Mouse (Mus musculus): ENCODE results near the gene Tcirg1. TPM values are rescaled to one million over a fixed set of nuclear protein-coding genes. Genes with fewer than 3 reads are reported as not detected.

The Tcirg1 gene
- polyA plus RNA-seq, 1 experiment from 2014 or later: 42.8 TPM

- ATAC-seq (replicated peaks; ENCODE audit: low FRiP score): no peak
- H3K27me3 ChIP-seq (replicated peaks; ENCODE audit: control insufficient read depth, insufficient read depth, low read length): no peaks in the 10 kb centered on the region
- peaks cover 38% of the 10 kb centered on the region for H3K36me3 ChIP-seq (ENCODE audit: control insufficient read depth, insufficient read depth, low read length)
- H3K9ac ChIP-seq (ENCODE audit: low read depth, low read length): peak overlapping the region; percentile 75
- WGBS: 17% methylated on average over 10 of the region's 10 CpGs
- DNase-seq (ENCODE audit: low spot score): peak; percentile 47
- peak overlapping the region; percentile 99 for H3K4me2 ChIP-seq
- H3K27ac ChIP-seq (ENCODE audit: low read depth, low read length): peak overlapping the region; percentile 75
- peaks cover 37% of the 10 kb centered on the region for H3K4me1 ChIP-seq (replicated peaks; ENCODE audit: control insufficient read depth, insufficient read depth, low read length)
- H3K4me3 ChIP-seq (ENCODE audit: low read depth, low read length): peak overlapping the region; percentile 75
- H3K9me3 ChIP-seq (ENCODE audit: control insufficient read depth, low read length): no peaks in the 10 kb centered on the region
Measured at GRCm38 (mm10) chr19:3906326-3906725, 607 bp downstream of the Tcirg1 start.

GRCm38 (mm10) chr19:3905261-3905969 is 1.5 kb downstream of the Tcirg1 start:
- H3K4me1 ChIP-seq (replicated peaks; ENCODE audit: control insufficient read depth, insufficient read depth, low read length): peaks cover 37% of the 10 kb centered on the region
- H3K9ac ChIP-seq (ENCODE audit: low read depth, low read length): peak overlapping the region; percentile 75
- ATAC-seq (replicated peaks; ENCODE audit: low FRiP score) (no peak), DNase-seq (ENCODE audit: low spot score) (peak; percentile 54)
- peaks cover 35% of the 10 kb centered on the region for H3K36me3 ChIP-seq (ENCODE audit: control insufficient read depth, insufficient read depth, low read length)
- no peaks in the 10 kb centered on the region for H3K9me3 ChIP-seq (ENCODE audit: control insufficient read depth, low read length)
- WGBS: 24% methylated on average over 6 of the region's 6 CpGs
- H3K4me2 ChIP-seq: peak overlapping the region; percentile 99
- peak overlapping the region; percentile 75 for H3K27ac ChIP-seq (ENCODE audit: low read depth, low read length)
- H3K27me3 ChIP-seq (replicated peaks; ENCODE audit: control insufficient read depth, insufficient read depth, low read length): no peaks in the 10 kb centered on the region
- peak overlapping the region; percentile 75 for H3K4me3 ChIP-seq (ENCODE audit: low read depth, low read length)

GRCm38 (mm10) chr19:3904363-3904675 is 2.6 kb downstream of the Tcirg1 start:
- no peak overlapping the region for H3K9ac ChIP-seq (ENCODE audit: low read depth, low read length)
- H3K36me3 ChIP-seq (ENCODE audit: control insufficient read depth, insufficient read depth, low read length): peaks cover 29% of the 10 kb centered on the region
- H3K9me3 ChIP-seq (ENCODE audit: control insufficient read depth, low read length): no peaks in the 10 kb centered on the region
- 76% methylated on average over 10 of the region's 10 CpGs for WGBS
- no peak for DNase-seq (ENCODE audit: low spot score)
- H3K4me1 ChIP-seq (replicated peaks; ENCODE audit: control insufficient read depth, insufficient read depth, low read length): peaks cover 37% of the 10 kb centered on the region
- no peak overlapping the region for H3K27ac ChIP-seq (ENCODE audit: low read depth, low read length)
- H3K27me3 ChIP-seq (replicated peaks; ENCODE audit: control insufficient read depth, insufficient read depth, low read length): no peaks in the 10 kb centered on the region
- no peak for ATAC-seq (replicated peaks; ENCODE audit: low FRiP score)
- no peak overlapping the region for H3K4me3 ChIP-seq (ENCODE audit: low read depth, low read length)
- H3K4me2 ChIP-seq: peak overlapping the region; percentile 99

- Histone ChIP-seq H3K4me1 (replicated peaks; ENCODE audit: control insufficient read depth, insufficient read depth, low read length) (peaks cover 37% of the 10 kb centered on the region), H3K4me3 (ENCODE audit: low read depth, low read length) (no peak overlapping the region), H3K27ac (ENCODE audit: low read depth, low read length) (no peak overlapping the region), H3K27me3 (replicated peaks; ENCODE audit: control insufficient read depth, insufficient read depth, low read length) (no peaks in the 10 kb centered on the region), H3K36me3 (ENCODE audit: control insufficient read depth, insufficient read depth, low read length) (peaks cover 30% of the 10 kb centered on the region), H3K4me2 (no peak overlapping the region; the same call in 1 of the 2 replicates), H3K9me3 (ENCODE audit: control insufficient read depth, low read length) (no peaks in the 10 kb centered on the region), H3K9ac (ENCODE audit: low read depth, low read length) (no peak overlapping the region)
- 82% methylated on average over 25 of the region's 25 CpGs for WGBS
- ATAC-seq (replicated peaks; ENCODE audit: low FRiP score): no peak
- DNase-seq (ENCODE audit: low spot score): no peak
Measured at GRCm38 (mm10) chr19:3903648-3904362, 3.1 kb downstream of the Tcirg1 start.

- Histone ChIP-seq H3K4me1 (replicated peaks; ENCODE audit: control insufficient read depth, insufficient read depth, low read length) (peaks cover 37% of the 10 kb centered on the region), H3K4me2 (no peak overlapping the region), H3K9ac (ENCODE audit: low read depth, low read length) (no peak overlapping the region), H3K4me3 (ENCODE audit: low read depth, low read length) (no peak overlapping the region), H3K9me3 (ENCODE audit: control insufficient read depth, low read length) (no peaks in the 10 kb centered on the region), H3K27ac (ENCODE audit: low read depth, low read length) (no peak overlapping the region), H3K36me3 (ENCODE audit: control insufficient read depth, insufficient read depth, low read length) (peaks cover 24% of the 10 kb centered on the region), H3K27me3 (replicated peaks; ENCODE audit: control insufficient read depth, insufficient read depth, low read length) (no peaks in the 10 kb centered on the region)
- ATAC-seq (replicated peaks; ENCODE audit: low FRiP score): no peak
- DNase-seq (ENCODE audit: low spot score): no peak
- WGBS: 82% methylated on average over 12 of the region's 12 CpGs
Measured at GRCm38 (mm10) chr19:3902966-3903365, 4.0 kb downstream of the Tcirg1 start.

- ATAC-seq (replicated peaks; ENCODE audit: low FRiP score) (no peak), DNase-seq (ENCODE audit: low spot score) (no peak)
- Histone ChIP-seq H3K9ac (ENCODE audit: low read depth, low read length) (no peak overlapping the region), H3K4me2 (no peak overlapping the region), H3K4me1 (replicated peaks; ENCODE audit: control insufficient read depth, insufficient read depth, low read length) (peaks cover 11% of the 10 kb centered on the region), H3K9me3 (ENCODE audit: control insufficient read depth, low read length) (no peaks in the 10 kb centered on the region), H3K27ac (ENCODE audit: low read depth, low read length) (no peak overlapping the region), H3K27me3 (replicated peaks; ENCODE audit: control insufficient read depth, insufficient read depth, low read length) (no peaks in the 10 kb centered on the region), H3K4me3 (ENCODE audit: low read depth, low read length) (no peak overlapping the region), H3K36me3 (ENCODE audit: control insufficient read depth, insufficient read depth, low read length) (peaks cover 30% of the 10 kb centered on the region)
- WGBS: 92% methylated on average over 4 of the region's 4 CpGs
Measured at GRCm38 (mm10) chr19:3899618-3900017, 7.3 kb downstream of the Tcirg1 start.

- H3K9me3 ChIP-seq (ENCODE audit: control insufficient read depth, low read length): no peaks in the 10 kb centered on the region
- peaks cover 28% of the 10 kb centered on the region for H3K36me3 ChIP-seq (ENCODE audit: control insufficient read depth, insufficient read depth, low read length)
- H3K27me3 ChIP-seq (replicated peaks; ENCODE audit: control insufficient read depth, insufficient read depth, low read length): no peaks in the 10 kb centered on the region
- H3K4me1 ChIP-seq (replicated peaks; ENCODE audit: control insufficient read depth, insufficient read depth, low read length): peaks cover 4% of the 10 kb centered on the region; the same call in 1 of the 2 replicates
- no peak overlapping the region for H3K4me2 ChIP-seq
- ATAC-seq (replicated peaks; ENCODE audit: low FRiP score) (no peak), DNase-seq (ENCODE audit: low spot score) (no peak)
- no peak overlapping the region for H3K4me3 ChIP-seq (ENCODE audit: low read depth, low read length)
- 87% methylated on average over 7 of the region's 7 CpGs for WGBS
- H3K9ac ChIP-seq (ENCODE audit: low read depth, low read length): no peak overlapping the region
- H3K27ac ChIP-seq (ENCODE audit: low read depth, low read length): no peak overlapping the region
Measured at GRCm38 (mm10) chr19:3898952-3899351, 8.0 kb downstream of the Tcirg1 start.

GRCm38 (mm10) chr19:3897557-3897956 is 9.4 kb downstream of the Tcirg1 start:
- DNase-seq (ENCODE audit: low spot score) (no peak), ATAC-seq (replicated peaks; ENCODE audit: low FRiP score) (no peak)
- H3K27ac ChIP-seq (ENCODE audit: low read depth, low read length): no peak overlapping the region
- WGBS: 92% methylated on average over 5 of the region's 5 CpGs
- no peak overlapping the region for H3K4me2 ChIP-seq
- no peak overlapping the region for H3K9ac ChIP-seq (ENCODE audit: low read depth, low read length)
- no peaks in the 10 kb centered on the region for H3K27me3 ChIP-seq (replicated peaks; ENCODE audit: control insufficient read depth, insufficient read depth, low read length)
- H3K36me3 ChIP-seq (ENCODE audit: control insufficient read depth, insufficient read depth, low read length): peaks cover 22% of the 10 kb centered on the region
- H3K4me1 ChIP-seq (replicated peaks; ENCODE audit: control insufficient read depth, insufficient read depth, low read length): no peaks in the 10 kb centered on the region
- H3K9me3 ChIP-seq (ENCODE audit: control insufficient read depth, low read length): no peaks in the 10 kb centered on the region
- no peak overlapping the region for H3K4me3 ChIP-seq (ENCODE audit: low read depth, low read length)

GRCm38 (mm10) chr19:3896208-3896607 is 10.7 kb downstream of the Tcirg1 start:
- peaks cover 21% of the 10 kb centered on the region for H3K36me3 ChIP-seq (ENCODE audit: control insufficient read depth, insufficient read depth, low read length)
- no peaks in the 10 kb centered on the region for H3K9me3 ChIP-seq (ENCODE audit: control insufficient read depth, low read length)
- no peaks in the 10 kb centered on the region for H3K27me3 ChIP-seq (replicated peaks; ENCODE audit: control insufficient read depth, insufficient read depth, low read length)
- 90% methylated on average over 10 of the region's 10 CpGs for WGBS
- H3K4me2 ChIP-seq: no peak overlapping the region
- no peaks in the 10 kb centered on the region for H3K4me1 ChIP-seq (replicated peaks; ENCODE audit: control insufficient read depth, insufficient read depth, low read length)
- no peak for DNase-seq (ENCODE audit: low spot score)
- H3K27ac ChIP-seq (ENCODE audit: low read depth, low read length): no peak overlapping the region
- no peak overlapping the region for H3K9ac ChIP-seq (ENCODE audit: low read depth, low read length)
- no peak for ATAC-seq (replicated peaks; ENCODE audit: low FRiP score)
- no peak overlapping the region for H3K4me3 ChIP-seq (ENCODE audit: low read depth, low read length)
